Mouse (Mus musculus) midbrain, embryonic 11.5 days (tissue): ENCODE results near the gene Rcl1. TPM values are rescaled to one million over a fixed set of nuclear protein-coding genes. Genes with fewer than 3 reads are reported as not detected.

ENCODE experiments used
- ATAC-seq: fragments of 200-750 bp; cut with Nextera tagmentation; 2 replicates; pipeline ENCODE4 v1.8.0; 2017; ENCODE audit warnings: moderate TSS enrichment, moderate library complexity; ENCODE audit not compliant: low FRiP score
- DNase-seq: peaks from one replicate; pipeline ENCODE4 v3.0.0; 2015; ENCODE audit warnings: low spot score; ENCODE audit errors: missing footprints
- H3K27ac ChIP-seq: fragments of 300-500 bp; sonication (generic); 2 replicates; pipeline ENCODE4 v1.5.1; 2014; ENCODE audit warnings: low read depth, low read length
- H3K27me3 ChIP-seq: fragments of 300-500 bp; sonication (generic); 2 replicates; pipeline ENCODE4 v1.6.1; 2014; ENCODE audit warnings: mild to moderate bottlenecking, low read length, moderate library complexity, mixed read lengths; ENCODE audit not compliant: control insufficient read depth, insufficient read depth
- H3K36me3 ChIP-seq: fragments of 300-500 bp; sonication (generic); 2 replicates; pipeline ENCODE4 v1.6.1; 2014; ENCODE audit warnings: mild to moderate bottlenecking, low read length, moderate library complexity, mixed read lengths; ENCODE audit not compliant: control insufficient read depth, insufficient read depth
- H3K4me1 ChIP-seq: fragments of 300-500 bp; sonication (generic); 2 replicates; pipeline ENCODE4 v1.6.1; 2014; ENCODE audit warnings: low read length; ENCODE audit not compliant: control insufficient read depth, insufficient read depth
- H3K4me2 ChIP-seq: fragments of 300-500 bp; sonication (generic); 2 replicates; pipeline ENCODE4 v1.6.1; 2014; ENCODE audit warnings: mild to moderate bottlenecking, moderate library complexity
- H3K4me3 ChIP-seq: fragments of 300-500 bp; sonication (generic); 2 replicates; pipeline ENCODE4 v1.5.1; 2014; ENCODE audit warnings: low read depth, low read length
- H3K9ac ChIP-seq: fragments of 300-500 bp; sonication (generic); 2 replicates; pipeline ENCODE4 v1.6.1; 2014; ENCODE audit warnings: low read length
- H3K9me3 ChIP-seq: fragments of 300-500 bp; sonication (generic); 2 replicates; pipeline ENCODE4 v1.6.1; 2016; ENCODE audit warnings: low read length; ENCODE audit not compliant: control insufficient read depth
- WGBS: fragments of 180-500 bp; shearing (Covaris S2); extraction: QIAGEN DNeasy Blood & Tissue Kit; methylation state at CpG from one replicate; pipeline ENCODE4 v1.1.7; 2014; 5-methylcytosine and 5-hydroxymethylcytosine counted together
- polyA plus RNA-seq: library from polyadenylated mRNA; unstranded; fragments of >200 nt; fragmentation: Nextera tagmentation; extraction: Ambion mirVana; gene quantifications from 2 replicates; pipeline ENCODE4 v1.2.1, GENCODE M21; 2014

The Rcl1 gene
- polyA plus RNA-seq, 1 experiment from 2014 or later, result 52.4 TPM

GRCm38 (mm10) chr19:29064451-29065102 is 36.6 kb upstream of the Rcl1 start:
- DNase-seq (peak; percentile 83), ATAC-seq (0 out of 2 replicates have a peak, but pooled peaks have one; percentile 35)
- Histone ChIP-seq H3K4me2 (no peak overlapping the region), H3K27ac (no peak overlapping the region), H3K9me3 (no peaks in the 10 kb centered on the region), H3K27me3 (no peaks in the 10 kb centered on the region; the same call in 1 of the 2 replicates), H3K9ac (no peak overlapping the region), H3K36me3 (no peaks in the 10 kb centered on the region), H3K4me1 (peaks cover 7% of the 10 kb centered on the region; the same call in 1 of the 2 replicates), H3K4me3 (no peak overlapping the region)
- 67% methylated on average over 9 of the region's 9 CpGs for WGBS

GRCm38 (mm10) chr19:29066981-29067471 is 34.1 kb upstream of the Rcl1 start:
- peaks cover 3% of the 10 kb centered on the region; the same call in 1 of the 2 replicates for H3K4me1 ChIP-seq
- peak; percentile 55; the same call in 1 of the 2 replicates for ATAC-seq
- H3K36me3 ChIP-seq, result no peaks in the 10 kb centered on the region
- no peaks in the 10 kb centered on the region; the same call in 1 of the 2 replicates for H3K27me3 ChIP-seq
- WGBS, result 15% methylated on average over 11 of the region's 11 CpGs
- H3K9ac ChIP-seq, result 0 out of 2 replicates have a peak overlapping the region, but pooled peaks have one; percentile 33
- H3K4me3 ChIP-seq, result 0 out of 2 replicates have a peak overlapping the region, but pooled peaks have one; percentile 4
- no peaks in the 10 kb centered on the region for H3K9me3 ChIP-seq
- H3K4me2 ChIP-seq, result peak overlapping the region; percentile 28; the same call in 1 of the 2 replicates
- peak; percentile 84 for DNase-seq
- H3K27ac ChIP-seq, result no peak overlapping the region

GRCm38 (mm10) chr19:29069195-29069594 is 32.0 kb upstream of the Rcl1 start:
- no peaks in the 10 kb centered on the region for H3K27me3 ChIP-seq
- H3K9ac ChIP-seq, result no peak overlapping the region
- no peak overlapping the region for H3K4me3 ChIP-seq
- DNase-seq (peak; percentile 45), ATAC-seq (no peak)
- H3K4me2 ChIP-seq, result no peak overlapping the region
- H3K27ac ChIP-seq, result no peak overlapping the region
- WGBS, result 85% methylated on average over 5 of the region's 5 CpGs
- no peaks in the 10 kb centered on the region for H3K36me3 ChIP-seq
- H3K4me1 ChIP-seq, result 0 out of 2 replicates have a peak, but pooled peaks cover 3% of the 10 kb centered on the region
- no peaks in the 10 kb centered on the region for H3K9me3 ChIP-seq

- Histone ChIP-seq H3K27ac (no peak overlapping the region), H3K4me2 (no peak overlapping the region), H3K9me3 (no peaks in the 10 kb centered on the region), H3K4me3 (no peak overlapping the region), H3K4me1 (no peaks in the 10 kb centered on the region), H3K36me3 (no peaks in the 10 kb centered on the region), H3K27me3 (no peaks in the 10 kb centered on the region), H3K9ac (no peak overlapping the region)
- WGBS, result 81% methylated on average over 6 of the region's 6 CpGs
- no peak for DNase-seq
- ATAC-seq, result no peak
These were observed 26.4 kb upstream of the Rcl1 start for GRCm38 (mm10) chr19:29074802-29075201.

- H3K36me3 ChIP-seq, result no peaks in the 10 kb centered on the region
- H3K27me3 ChIP-seq, result no peaks in the 10 kb centered on the region
- 85% methylated on average over 6 of the region's 6 CpGs for WGBS
- no peak overlapping the region for H3K4me2 ChIP-seq
- no peak overlapping the region for H3K9ac ChIP-seq
- no peak for ATAC-seq
- no peaks in the 10 kb centered on the region for H3K9me3 ChIP-seq
- H3K27ac ChIP-seq, result no peak overlapping the region
- no peaks in the 10 kb centered on the region for H3K4me1 ChIP-seq
- H3K4me3 ChIP-seq, result no peak overlapping the region
- no peak for DNase-seq
These were observed 12.5 kb upstream of the Rcl1 start for GRCm38 (mm10) chr19:29088628-29089027.

- H3K27ac ChIP-seq, result no peak overlapping the region
- no peak overlapping the region for H3K9ac ChIP-seq
- no peaks in the 10 kb centered on the region for H3K36me3 ChIP-seq
- no peak overlapping the region for H3K4me3 ChIP-seq
- no peak overlapping the region for H3K4me2 ChIP-seq
- H3K9me3 ChIP-seq, result no peaks in the 10 kb centered on the region
- H3K4me1 ChIP-seq, result no peaks in the 10 kb centered on the region
- no peak for ATAC-seq
- DNase-seq, result no peak
- no peaks in the 10 kb centered on the region for H3K27me3 ChIP-seq
These were observed 9.0 kb upstream of the Rcl1 start for GRCm38 (mm10) chr19:29092194-29092593.

- H3K4me3 ChIP-seq, result no peak overlapping the region
- no peak for ATAC-seq
These were observed 2.1 kb upstream of the Rcl1 start for GRCm38 (mm10) chr19:29099106-29099505.

GRCm38 (mm10) chr19:29099596-29099995 is 1.6 kb upstream of the Rcl1 start:
- no peak overlapping the region for H3K4me2 ChIP-seq
- 90% methylated on average over 4 of the region's 4 CpGs for WGBS
- no peak overlapping the region for H3K4me3 ChIP-seq
- H3K9ac ChIP-seq, result no peak overlapping the region
- H3K27me3 ChIP-seq, result no peaks in the 10 kb centered on the region
- DNase-seq, result no peak
- no peak for ATAC-seq
- H3K36me3 ChIP-seq, result no peaks in the 10 kb centered on the region
- H3K27ac ChIP-seq, result no peak overlapping the region
- H3K9me3 ChIP-seq, result no peaks in the 10 kb centered on the region
- peaks cover 8% of the 10 kb centered on the region for H3K4me1 ChIP-seq

More at GRCm38 (mm10) chr19:29099106-29099505, 2.1 kb upstream of the Rcl1 start:
- Histone ChIP-seq H3K36me3 (no peaks in the 10 kb centered on the region), H3K27ac (no peak overlapping the region), H3K27me3 (no peaks in the 10 kb centered on the region), H3K9ac (no peak overlapping the region), H3K9me3 (no peaks in the 10 kb centered on the region), H3K4me2 (no peak overlapping the region), H3K4me1 (peaks cover 8% of the 10 kb centered on the region)
- 82% methylated on average over 5 of the region's 5 CpGs for WGBS
- no peak for DNase-seq

GRCm38 (mm10) chr19:29100261-29100660 is 914 bp upstream of the Rcl1 start:
- Histone ChIP-seq H3K27ac (no peak overlapping the region), H3K27me3 (no peaks in the 10 kb centered on the region), H3K4me3 (peak overlapping the region; percentile 91), H3K36me3 (no peaks in the 10 kb centered on the region), H3K9ac (peak overlapping the region; percentile 68), H3K4me2 (peak overlapping the region; percentile 49), H3K4me1 (peaks cover 8% of the 10 kb centered on the region), H3K9me3 (no peaks in the 10 kb centered on the region)
- peak; percentile 90 for DNase-seq
- no peak for ATAC-seq
- WGBS, result 25% methylated on average over 8 of the region's 8 CpGs
